Mouse (Mus musculus): ENCODE data around the gene Babam2. TPM values are rescaled to one million over a fixed set of nuclear protein-coding genes. Genes with fewer than 3 reads are reported as not detected.

Gene Babam2
- total RNA-seq, 2 experiments from 2014 or later, result 38.1 to 39.1 TPM

GRCm38 (mm10) chr5:32033185-32033584, 335.7 kb downstream of the Babam2 start:
- intact Hi-C loops (cut with DNase I), result no loop called here
- DNase-seq, result no peak

DNA sequence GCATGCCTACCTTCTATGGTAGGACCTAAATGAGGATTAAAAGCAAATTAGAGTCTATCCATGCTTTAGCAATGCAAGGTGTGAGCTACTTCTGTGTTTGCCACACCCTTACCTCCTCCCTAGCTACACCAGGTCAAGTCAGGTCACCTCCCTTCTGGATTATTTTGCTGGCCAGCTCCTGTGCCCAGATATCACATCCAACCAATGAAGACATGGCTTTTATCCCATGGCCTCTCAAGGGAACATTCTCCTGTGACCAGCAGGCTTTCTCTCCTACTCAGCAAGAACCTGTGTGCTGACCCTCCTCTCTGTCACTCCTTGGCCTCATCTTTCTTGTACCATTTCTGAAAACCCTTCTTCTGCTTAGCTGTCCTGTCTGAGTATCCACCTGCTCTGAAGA, 336.1 kb downstream of the Babam2 start:
- intact Hi-C loops (cut with DNase I), result no loop called here
- no peak for DNase-seq

DNA sequence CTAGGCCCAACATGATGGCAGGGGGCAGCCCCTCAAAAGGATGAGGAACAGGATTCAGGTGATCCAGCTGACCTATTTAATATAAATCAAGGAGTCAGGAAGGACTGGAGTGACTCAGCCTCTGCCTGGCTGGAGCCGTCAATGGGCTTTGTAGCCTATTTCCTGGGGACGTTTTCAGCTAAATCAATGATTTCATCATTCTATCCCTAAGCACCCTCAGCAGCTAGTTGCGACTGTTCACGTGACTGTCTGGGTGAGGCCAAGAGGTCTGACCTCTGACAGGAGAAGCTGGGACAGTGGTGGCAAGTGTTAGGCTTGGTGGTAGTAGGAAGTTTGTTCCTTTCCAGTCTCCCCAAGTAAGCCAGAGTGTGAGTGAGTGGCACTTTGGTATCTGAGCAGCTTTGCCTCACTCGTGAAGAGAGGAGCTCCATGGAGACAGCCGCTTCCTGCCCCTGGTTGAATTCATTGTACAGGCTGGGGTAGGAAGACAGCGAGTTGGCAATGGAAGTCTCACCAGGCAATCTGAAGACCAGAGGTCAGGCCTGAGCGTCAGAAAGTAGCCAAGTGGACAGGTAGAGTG, 337.1 kb downstream of the Babam2 start:
- no peak for DNase-seq
- intact Hi-C loops (cut with DNase I), result no loop called here

- DNase-seq, result no peak
- intact Hi-C loops (cut with DNase I), result no loop called here
Observed at GRCm38 (mm10) chr5:32035721-32036320, 338.3 kb downstream of the Babam2 start.

DNA sequence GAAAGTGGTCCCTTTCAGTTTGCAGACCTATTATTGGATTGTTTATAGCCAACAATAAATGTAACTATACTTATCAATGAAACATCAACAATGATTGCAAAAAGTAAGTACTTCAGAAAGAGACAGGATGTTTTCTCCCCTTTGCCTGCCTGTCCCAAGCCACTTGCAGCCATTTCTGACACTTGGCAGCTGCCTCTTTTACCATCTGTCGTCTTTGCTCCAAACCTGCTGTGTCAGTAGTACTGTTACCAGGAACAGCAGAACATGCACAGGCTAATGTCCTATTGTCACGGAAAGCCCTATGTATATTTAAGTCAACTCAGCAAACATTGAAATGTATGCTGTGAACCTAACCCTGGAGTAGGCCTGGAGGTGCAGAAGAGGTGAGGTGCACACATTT, 339.4 kb downstream of the Babam2 start:
- peak; percentile 57 for DNase-seq
- intact Hi-C loops (cut with DNase I), result no loop called here

GRCm38 (mm10) chr5:32037546-32037945, 340.1 kb downstream of the Babam2 start:
- intact Hi-C loops (cut with DNase I), result no loop called here
- DNase-seq, result no peak

DNA sequence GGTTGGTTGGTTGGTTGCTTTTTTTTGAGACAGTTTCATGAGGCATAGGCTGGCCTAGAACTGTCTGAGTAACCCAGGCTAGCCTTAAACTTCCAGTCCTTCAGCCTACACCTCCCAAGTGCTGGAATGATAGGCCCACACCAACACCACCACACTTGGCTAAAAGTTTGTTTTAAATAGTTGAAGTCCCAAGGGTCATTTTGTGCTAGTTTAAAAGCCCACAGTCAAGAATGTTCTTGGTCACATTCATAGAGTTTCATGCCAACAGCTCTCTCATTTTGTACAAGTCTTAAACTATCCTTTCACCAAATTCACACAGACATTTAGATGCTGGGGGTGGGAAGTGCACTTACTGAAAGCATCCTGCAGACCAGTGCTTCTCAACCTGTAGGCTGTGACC, 341.5 kb downstream of the Babam2 start:
- intact Hi-C loops (cut with DNase I), result no loop called here

GRCm38 (mm10) chr5:32039511-32039910, 342.0 kb downstream of the Babam2 start:
- intact Hi-C loops (cut with DNase I), result no loop called here
- no peak for DNase-seq

More for the DNA sequence above, 341.5 kb downstream of the Babam2 start:
- DNase-seq, result no peak

DNA sequence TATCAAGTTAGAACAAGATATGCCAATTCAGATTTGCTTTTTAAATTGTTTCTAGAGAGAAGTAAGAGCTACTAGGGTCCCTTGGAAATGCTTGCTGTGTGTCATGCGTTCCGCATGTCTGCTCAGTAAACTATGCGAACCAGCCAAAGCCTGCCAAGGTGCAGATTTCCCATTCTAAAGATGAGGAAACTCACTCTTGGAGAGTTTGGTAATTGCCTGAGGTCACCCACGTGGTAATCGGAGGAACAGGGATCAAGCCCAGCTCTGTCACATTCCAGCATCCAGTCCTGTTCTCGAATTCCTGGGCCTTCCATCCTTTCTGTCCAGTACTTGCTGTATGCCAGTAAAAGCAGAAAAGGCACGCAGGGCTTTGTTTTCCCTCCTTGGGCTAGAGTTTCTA, 345.7 kb downstream of the Babam2 start:
- no peak for DNase-seq
- intact Hi-C loops (cut with DNase I), result no loop called here

DNA sequence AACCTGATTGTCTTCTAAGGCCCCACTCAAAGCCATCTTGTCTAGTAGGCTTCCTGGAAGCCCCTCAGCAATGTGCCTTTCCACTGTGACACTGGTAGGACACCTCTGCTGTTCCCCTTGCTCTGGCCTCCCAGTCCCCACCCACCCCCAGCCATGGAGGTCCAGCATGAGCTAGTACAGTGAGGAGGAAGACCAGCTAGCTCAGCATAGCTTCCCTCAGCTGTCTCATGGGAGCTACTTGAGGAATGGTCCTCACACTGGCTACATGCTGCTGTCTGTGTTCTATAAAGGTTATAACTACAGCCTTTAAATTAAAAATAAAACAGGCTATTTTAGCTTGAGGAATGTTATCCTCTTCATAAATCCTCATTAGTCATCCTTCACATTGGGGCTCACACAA, 346.5 kb downstream of the Babam2 start:
- intact Hi-C loops (cut with DNase I), result no loop called here

GRCm38 (mm10) chr5:32051899-32052298, 354.4 kb downstream of the Babam2 start:
- intact Hi-C loops (cut with DNase I), result no loop called here
- DNase-seq, result no peak

More for the DNA sequence above, 346.5 kb downstream of the Babam2 start:
- no peak for DNase-seq

DNA sequence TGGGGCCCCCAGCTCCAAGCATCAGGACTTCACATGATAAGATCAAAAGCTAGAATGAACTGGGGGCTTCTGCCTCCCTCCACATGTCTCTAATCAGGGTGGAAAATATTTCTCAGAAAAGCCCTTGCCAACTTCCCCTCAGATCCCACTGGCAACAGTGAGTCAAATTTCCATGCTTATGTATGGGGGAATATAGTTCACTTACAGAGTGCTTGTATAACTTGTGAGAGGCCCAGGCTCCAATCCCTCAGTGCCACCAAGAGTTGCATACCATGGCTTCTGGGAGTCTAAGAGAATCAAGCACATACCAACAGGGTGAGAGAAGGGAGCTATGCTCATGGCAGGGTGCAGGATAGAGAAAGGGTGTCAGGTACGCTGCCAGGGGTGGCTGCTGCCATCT, 355.0 kb downstream of the Babam2 start:
- intact Hi-C loops (cut with DNase I), result no loop called here
- no peak for DNase-seq

DNA sequence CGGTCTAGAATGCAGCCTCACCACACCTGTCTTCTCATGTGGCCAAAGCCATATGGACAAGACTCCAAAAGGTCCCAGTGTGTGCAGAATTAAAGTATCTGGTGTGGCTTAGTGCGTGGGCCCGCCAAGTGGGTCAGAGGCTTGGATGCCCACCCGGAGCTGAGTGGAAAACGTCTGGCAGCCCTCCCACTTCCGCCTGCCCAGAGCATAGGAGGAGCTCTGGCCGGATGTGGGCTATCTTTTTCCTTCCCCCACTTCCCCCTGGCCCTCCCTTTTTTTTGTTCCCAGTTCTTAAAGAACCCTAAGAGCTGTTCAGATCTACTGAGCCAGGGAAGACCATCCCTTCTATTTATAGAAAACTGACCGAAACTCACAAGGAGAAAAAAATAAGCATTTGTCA, 356.0 kb downstream of the Babam2 start:
- peak; percentile 6 for DNase-seq
- intact Hi-C loops (cut with DNase I), result no loop called here

GRCm38 (mm10) chr5:32055676-32056075, 358.2 kb downstream of the Babam2 start:
- intact Hi-C loops (cut with DNase I), result loop anchor here (5.0 kb wide), 1 partner anchor 77 kb away; no protein-coding TSS in a partner anchor
- no peak for DNase-seq

GRCm38 (mm10) chr5:32056126-32056525, 358.6 kb downstream of the Babam2 start:
- intact Hi-C loops (cut with DNase I), result loop anchor here (5.0 kb wide), 1 partner anchor 76 kb away; no protein-coding TSS in a partner anchor

DNA sequence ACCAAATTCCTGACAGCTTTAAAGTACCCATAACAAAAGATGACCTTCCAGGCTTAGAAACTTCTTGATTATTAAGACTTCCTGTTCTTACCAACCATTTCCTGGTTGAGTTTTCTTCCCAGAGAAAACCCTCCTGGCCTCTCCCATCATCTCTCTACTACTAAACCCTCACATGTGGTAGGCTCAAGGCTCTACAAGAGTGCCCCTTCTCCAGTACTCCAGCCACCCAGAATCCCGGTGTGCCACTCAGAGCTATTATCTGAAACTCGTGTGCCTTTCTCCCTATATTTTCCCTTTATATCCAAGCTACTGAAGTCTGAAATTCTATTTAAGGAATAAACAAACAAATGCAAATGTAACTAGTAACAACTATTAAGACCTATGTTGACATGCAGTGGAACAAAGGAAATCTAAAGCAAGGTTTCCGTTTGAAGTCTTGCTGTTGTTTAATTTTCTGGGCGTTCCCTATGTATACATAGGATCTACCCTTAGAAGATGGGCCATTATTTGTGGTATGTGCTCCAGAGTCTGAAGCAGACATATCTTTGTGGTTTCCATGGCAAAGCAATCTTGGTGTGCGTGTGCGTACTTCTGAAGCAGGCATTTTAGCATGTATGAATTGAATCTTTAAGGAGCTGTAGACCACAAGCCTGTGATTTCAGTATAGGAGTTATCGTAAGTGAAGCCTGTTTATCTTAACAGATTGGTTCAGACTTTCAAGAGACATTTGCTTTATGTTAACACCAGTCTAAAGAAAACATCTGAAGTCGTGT, 361.2 kb downstream of the Babam2 start:
- no peak for DNase-seq
- intact Hi-C loops (cut with DNase I), result loop anchor here (5.0 kb wide), 1 partner anchor 74 kb away; no protein-coding TSS in a partner anchor

More at GRCm38 (mm10) chr5:32056126-32056525, 358.6 kb downstream of the Babam2 start:
- DNase-seq, result no peak

DNA sequence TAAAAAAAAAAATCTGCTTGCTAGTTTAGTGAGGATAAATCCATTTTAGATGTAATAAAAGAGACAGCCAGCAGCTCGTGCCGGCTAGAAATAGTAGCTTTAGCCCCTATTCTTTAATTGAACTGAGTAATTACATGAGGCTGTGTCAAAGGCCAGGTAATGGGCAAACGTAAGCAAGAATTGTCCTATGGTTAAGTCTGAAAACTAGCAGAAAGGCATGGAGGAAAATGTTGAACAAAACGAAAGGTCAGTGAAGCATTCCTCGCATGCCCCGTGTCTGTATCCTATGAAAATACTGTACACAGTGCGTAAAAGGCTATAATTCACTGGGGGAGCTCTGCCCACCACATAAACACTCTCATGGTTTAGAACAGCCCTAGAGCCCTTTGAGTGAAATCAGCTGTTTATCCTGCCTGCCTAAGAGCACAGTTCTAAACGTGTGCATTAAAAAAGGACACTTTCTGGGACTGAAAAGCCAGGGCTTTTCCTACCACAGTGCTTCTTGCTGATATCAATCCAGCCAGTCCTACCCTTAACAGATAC, 361.8 kb downstream of the Babam2 start:
- intact Hi-C loops (cut with DNase I), result loop anchor here (5.0 kb wide), 1 partner anchor 73 kb away; no protein-coding TSS in a partner anchor

GRCm38 (mm10) chr5:32060485-32060884, 363.0 kb downstream of the Babam2 start:
- DNase-seq, result no peak
- intact Hi-C loops (cut with DNase I), result no loop called here

More for the DNA sequence above, 361.8 kb downstream of the Babam2 start:
- DNase-seq, result no peak

DNA sequence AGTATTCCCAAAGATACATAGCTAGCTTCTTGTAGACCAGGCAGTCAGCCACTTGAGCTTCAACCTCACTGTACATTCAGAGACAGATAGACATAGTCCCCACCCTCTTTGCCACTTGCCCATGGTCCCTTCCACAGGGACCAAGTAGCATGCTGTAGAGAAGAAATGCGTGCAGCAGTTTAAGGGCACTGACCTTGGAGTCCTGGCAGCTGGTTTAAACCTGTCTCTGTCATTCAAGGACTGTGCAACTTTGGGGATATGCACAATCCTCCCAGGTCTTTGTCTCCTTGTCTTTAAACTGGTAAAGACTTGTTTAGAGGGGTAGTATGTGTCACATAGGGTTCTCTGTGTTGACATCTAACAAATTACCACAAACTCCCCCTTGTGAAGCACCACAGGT, 364.4 kb downstream of the Babam2 start:
- intact Hi-C loops (cut with DNase I), result no loop called here
- DNase-seq, result no peak

GRCm38 (mm10) chr5:32064341-32065105, 367.0 kb downstream of the Babam2 start:
- no peak for DNase-seq
- intact Hi-C loops (cut with DNase I), result no loop called here

Measured in left cerebral cortex, postnatal 4 days (tissue).